Mouse (Mus musculus): ENCODE measurements around the gene Pan3. TPM values are rescaled to one million over a fixed set of nuclear protein-coding genes. Genes with fewer than 3 reads are reported as not detected.
A peak's percentile ranks its signal among the peaks of the same experiment; 100 is the strongest.

Pan3 gene
- total and polyA plus RNA-seq, 3 experiments = 60.6 to 61.5 TPM; not detected in 1

DNA sequence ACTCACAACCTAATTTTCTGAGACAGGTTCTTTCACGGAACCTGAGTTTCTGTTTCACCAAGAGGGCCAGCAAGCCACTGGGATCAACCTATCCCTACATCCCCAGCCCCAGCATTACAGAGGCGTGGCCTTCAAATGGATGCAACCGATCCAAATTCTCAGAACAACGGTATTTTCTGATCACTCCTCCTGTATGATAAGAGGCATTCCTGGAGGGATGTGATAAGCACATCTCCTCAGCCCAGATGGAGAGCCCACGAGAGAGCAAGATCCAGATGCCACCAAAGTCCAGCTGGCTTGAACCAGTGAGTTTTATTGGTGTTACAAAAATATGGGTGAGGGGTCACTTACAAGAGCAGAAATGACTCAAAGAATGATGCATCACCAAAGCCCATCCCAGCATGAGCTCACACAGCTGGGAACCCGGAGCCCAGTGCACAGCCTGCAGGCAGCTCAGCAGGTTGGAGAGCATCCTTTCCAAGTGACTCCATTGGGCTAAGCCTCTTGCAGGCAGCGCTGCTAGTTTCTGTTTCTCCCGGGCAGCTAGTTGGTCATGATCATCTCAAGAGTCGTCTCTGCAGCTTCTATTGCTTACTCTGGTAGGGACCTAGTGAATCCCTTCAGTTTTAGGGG lies 41.5 kb upstream of the Pan3 start:
- Histone ChIP-seq H3K27ac (ENCODE audit: control insufficient read depth, low read depth, low read length) (no peak overlapping the region), H3K27me3 (ENCODE audit: control insufficient read depth in 1 of 2, insufficient read depth in 2 of 2, low read length in 2 of 2) (no peaks in the 10 kb centered on the region), H3K4me3 (ENCODE audit: control insufficient read depth in 1 of 2, insufficient read depth in 1 of 2, low read depth in 2 of 2, low read length in 2 of 2) (no peak overlapping the region), H3K36me3 (ENCODE audit: control insufficient read depth in 1 of 2, insufficient read depth in 2 of 2, low read length in 2 of 2) (no peaks in the 10 kb centered on the region; a peak in 1 of 4 replicates), H3K9ac (ENCODE audit: control insufficient read depth, low read depth, low read length, poor library complexity, severe bottlenecking) (no peak overlapping the region), H3K4me1 (ENCODE audit: control insufficient read depth in 1 of 2, insufficient read depth in 2 of 2, low read length in 2 of 2) (peaks cover 0 to 9% of the 10 kb centered on the region in 2 experiments; a peak in 2 of 4 replicates), H3K9me3 (replicated peaks; ENCODE audit: insufficient read depth, low read length) (no peaks in the 10 kb centered on the region), H3K79me2 (ENCODE audit: control insufficient read depth, insufficient read depth, low read length, poor library complexity) (no peaks in the 10 kb centered on the region)
- TF ChIP-seq NELFE (IDR thresholded peaks at IDR 0.05; ENCODE audit: low read depth, low read length) = no peak
- TF ChIP-seq TAL1 (IDR thresholded peaks at IDR 0.05; ENCODE audit: low read length) = peak; percentile 65
- peak in 1 of 2 experiments; percentile 56; a peak in 1 of 4 replicates for TF ChIP-seq EP300 (IDR thresholded peaks at IDR 0.05; ENCODE audit: low read depth in 1 of 2, low read length in 2 of 2)
- TF ChIP-seq MAX (IDR thresholded peaks at IDR 0.05; ENCODE audit: low read length) = no peak
- TF ChIP-seq GATA1 (IDR thresholded peaks at IDR 0.05; ENCODE audit: low read depth, low read length) = 0 out of 2 replicates have a peak, but pooled peaks have one; percentile 22
- peak; percentile 56; the same call in 1 of the 2 replicates for TF ChIP-seq TCF12 (IDR thresholded peaks at IDR 0.05; ENCODE audit: low read depth, low read length)
- TF ChIP-seq ZNF384 (IDR thresholded peaks at IDR 0.05; ENCODE audit: low read depth, low read length) = no peak
- peak; percentile 20 for DNase-seq (ENCODE audit: low read depth, low spot score)

GRCm38 (mm10) chr5:147389052-147389451 lies 40.9 kb upstream of the Pan3 start:
- no peak overlapping the region for H3K4me3 ChIP-seq (ENCODE audit: control insufficient read depth in 1 of 2, insufficient read depth in 1 of 2, low read depth in 2 of 2, low read length in 2 of 2)
- peaks cover 0 to 9% of the 10 kb centered on the region in 2 experiments; a peak in 2 of 4 replicates for H3K4me1 ChIP-seq (ENCODE audit: control insufficient read depth in 1 of 2, insufficient read depth in 2 of 2, low read length in 2 of 2)
- no peaks in the 10 kb centered on the region for H3K27me3 ChIP-seq (ENCODE audit: control insufficient read depth in 1 of 2, insufficient read depth in 2 of 2, low read length in 2 of 2)
- H3K9ac ChIP-seq (ENCODE audit: control insufficient read depth, low read depth, low read length, poor library complexity, severe bottlenecking) = no peak overlapping the region
- H3K27ac ChIP-seq (ENCODE audit: control insufficient read depth, low read depth, low read length) = no peak overlapping the region
- no peaks in the 10 kb centered on the region; a peak in 1 of 4 replicates for H3K36me3 ChIP-seq (ENCODE audit: control insufficient read depth in 1 of 2, insufficient read depth in 2 of 2, low read length in 2 of 2)
- TF ChIP-seq GATA1 (IDR thresholded peaks at IDR 0.05; ENCODE audit: low read depth, low read length) = no peak
- TF ChIP-seq POLR2A (IDR thresholded peaks at IDR 0.05; ENCODE audit: control insufficient read depth in 1 of 2, insufficient read depth in 1 of 2, low read depth in 1 of 2, low read length in 2 of 2, poor library complexity in 1 of 2) = no peak
- TF ChIP-seq KAT2A (conservative IDR thresholded peaks at IDR 0.05; ENCODE audit: low read depth, low read length) = no peak
- no peak for TF ChIP-seq MYB (IDR thresholded peaks at IDR 0.05; ENCODE audit: low read depth, low read length)
- TF ChIP-seq JUND (IDR thresholded peaks at IDR 0.05; ENCODE audit: low read depth, low read length) = no peak
- no peak for TF ChIP-seq MYC (IDR thresholded peaks at IDR 0.05; ENCODE audit: low read depth, low read length)
- TF ChIP-seq ZKSCAN1 (IDR thresholded peaks at IDR 0.05; ENCODE audit: low read depth, low read length) = no peak
- no peak for TF ChIP-seq MAFK (IDR thresholded peaks at IDR 0.05; ENCODE audit: borderline replicate concordance, low read depth, low read length)
- TF ChIP-seq ZNF384 (IDR thresholded peaks at IDR 0.05; ENCODE audit: low read depth, low read length) = no peak
- TF ChIP-seq E2F4 (IDR thresholded peaks at IDR 0.05; ENCODE audit: borderline replicate concordance, low read depth, low read length) = no peak
- no peaks in the 10 kb centered on the region for H3K79me2 ChIP-seq (ENCODE audit: control insufficient read depth, insufficient read depth, low read length, poor library complexity)
- peak; percentile 12 for DNase-seq (ENCODE audit: low read depth, low spot score)
- H3K9me3 ChIP-seq (replicated peaks; ENCODE audit: insufficient read depth, low read length) = no peaks in the 10 kb centered on the region
